Mouse (Mus musculus) megakaryocyte, embryonic 14.5 days (primary cell): Measurements from ENCODE around the gene Arfip1.

Experiments
- FLI1 ChIP-seq: IDR thresholded peaks from 2 replicates; pipeline ENCODE4 v1.6.1; 2012; ENCODE audit warnings: low read length, inconsistent platforms, mixed read lengths
- GATA1 ChIP-seq: IDR thresholded peaks from 3 replicates; pipeline ENCODE4 v1.6.1; 2012; ENCODE audit warnings: mixed read lengths, low read length, inconsistent platforms, borderline replicate concordance

DNA sequence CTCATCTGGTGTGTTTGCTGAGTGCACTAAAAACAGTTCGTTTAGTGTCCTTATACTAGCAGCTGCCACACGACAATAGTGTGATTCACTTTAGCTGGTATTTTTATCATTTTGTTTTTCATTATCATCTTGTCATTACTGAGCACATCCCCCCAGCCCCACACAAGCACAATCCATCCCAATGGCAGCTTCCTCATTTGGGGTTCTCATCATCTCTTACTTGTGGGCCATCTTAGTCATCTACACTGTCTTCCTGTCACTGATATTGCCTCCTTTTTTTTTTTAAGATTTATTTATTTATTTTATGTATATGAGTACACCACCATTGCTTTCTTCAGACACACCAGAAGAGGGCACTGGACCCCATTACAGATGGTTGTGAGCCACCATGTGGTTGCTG lies 36.2 kb upstream of the Arfip1 start:
- TF ChIP-seq GATA1 (no peak), FLI1 (no peak)
